Mouse (Mus musculus) limb, embryonic 12.5 days (tissue): ENCODE measurements around the gene Pfdn6. TPM values are rescaled to one million over a fixed set of nuclear protein-coding genes. Genes with fewer than 3 reads are reported as not detected.
A peak's percentile ranks its signal among the peaks of the same experiment; 100 is the strongest.
"Not testable (repeated sequence)": the region's sequence is repeated elsewhere in the genome, so short reads cannot be mapped to it uniquely, and the experiment has no call there.

Experiments used
- ATAC-seq: fragments of 200-750 bp; cut with Nextera tagmentation; 2 replicates; pipeline ENCODE4 v1.8.0; 2017; ENCODE audit warnings: low read depth, moderate TSS enrichment; ENCODE audit not compliant: insufficient number of reproducible peaks, insufficient read depth, low FRiP score, low TSS enrichment
- H3K27ac ChIP-seq: fragments of 300-500 bp; sonication (generic); 2 replicates; pipeline ENCODE4 v1.5.1; 2016; ENCODE audit warnings: mild to moderate bottlenecking, moderate library complexity
- H3K27me3 ChIP-seq: fragments of 300-500 bp; sonication (generic); 2 replicates; pipeline ENCODE4 v1.6.1; 2016; ENCODE audit warnings: mild to moderate bottlenecking, moderate library complexity
- H3K36me3 ChIP-seq: fragments of 300-500 bp; sonication (generic); 2 replicates; pipeline ENCODE4 v1.6.1; 2016; ENCODE audit warnings: mild to moderate bottlenecking, moderate library complexity
- H3K4me1 ChIP-seq: fragments of 300-500 bp; sonication (generic); replicated peaks from 2 replicates; pipeline ENCODE4 v1.6.1; 2016
- H3K4me2 ChIP-seq: fragments of 300-500 bp; sonication (generic); 2 replicates; pipeline ENCODE4 v1.6.1; 2016; ENCODE audit warnings: mild to moderate bottlenecking, moderate library complexity
- H3K4me3 ChIP-seq: fragments of 300-500 bp; sonication (generic); replicated peaks from 2 replicates; pipeline ENCODE4 v1.5.1; 2016; ENCODE audit warnings: mild to moderate bottlenecking
- H3K9ac ChIP-seq: fragments of 300-500 bp; sonication (generic); replicated peaks from 2 replicates; pipeline ENCODE4 v1.6.1; 2016; ENCODE audit warnings: mild to moderate bottlenecking, moderate library complexity
- H3K9me3 ChIP-seq: fragments of 300-500 bp; sonication (generic); 2 replicates; pipeline ENCODE4 v1.6.1; 2016; ENCODE audit warnings: mild to moderate bottlenecking, moderate library complexity
- WGBS: fragments of 180-500 bp; shearing (Covaris S2); methylation state at CpG from one replicate; pipeline ENCODE4 v1.1.7; 2016; 5-methylcytosine and 5-hydroxymethylcytosine counted together
- polyA plus RNA-seq: library from polyadenylated mRNA; unstranded; fragments of >200 nt; fragmentation: Nextera tagmentation; extraction: Ambion mirVana; gene quantifications from 2 replicates; pipeline ENCODE4 v1.2.1, GENCODE M21; 2016

The Pfdn6 gene
- 180 and 186 TPM in 2 replicates for polyA plus RNA-seq

DNA sequence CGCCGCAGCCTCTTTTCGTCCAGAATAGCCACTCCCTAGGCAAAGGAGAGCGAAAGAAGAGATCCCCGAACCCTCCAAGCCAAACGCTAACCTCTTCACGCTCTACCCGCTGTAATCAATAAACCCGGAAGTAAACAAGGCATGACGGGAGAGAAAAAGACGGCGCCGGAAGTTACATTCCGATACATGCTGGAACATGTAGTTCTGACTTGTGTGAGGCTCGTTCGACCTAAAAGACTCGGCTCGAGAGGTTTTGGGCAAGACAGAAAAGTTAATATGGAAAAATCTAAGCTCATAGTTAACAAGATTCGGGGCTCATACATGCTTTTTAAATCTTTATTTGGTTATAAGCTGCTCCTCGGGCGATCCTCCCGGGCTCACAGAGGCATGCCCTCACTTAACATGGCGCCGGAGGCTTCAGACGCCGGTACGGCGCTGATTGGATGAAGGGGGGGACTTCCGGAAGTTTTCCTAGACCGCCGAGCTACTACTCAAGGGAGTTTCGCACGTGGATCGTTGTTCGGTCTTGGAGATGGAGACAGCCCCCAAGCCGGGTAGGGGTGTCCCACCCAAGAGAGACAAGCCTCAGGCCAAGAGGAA lies at the start of gene Pfdn6, which contains the start of gene Wdr46:
TSS of gene Pfdn6 (minus strand) at position 138 of the 600 bp plus-strand sequence.
TSS of gene Wdr46 (plus strand) at position 455 of the 600 bp plus-strand sequence.
- WGBS = under 1% methylated on average over 36 of the region's 36 CpGs

DNA sequence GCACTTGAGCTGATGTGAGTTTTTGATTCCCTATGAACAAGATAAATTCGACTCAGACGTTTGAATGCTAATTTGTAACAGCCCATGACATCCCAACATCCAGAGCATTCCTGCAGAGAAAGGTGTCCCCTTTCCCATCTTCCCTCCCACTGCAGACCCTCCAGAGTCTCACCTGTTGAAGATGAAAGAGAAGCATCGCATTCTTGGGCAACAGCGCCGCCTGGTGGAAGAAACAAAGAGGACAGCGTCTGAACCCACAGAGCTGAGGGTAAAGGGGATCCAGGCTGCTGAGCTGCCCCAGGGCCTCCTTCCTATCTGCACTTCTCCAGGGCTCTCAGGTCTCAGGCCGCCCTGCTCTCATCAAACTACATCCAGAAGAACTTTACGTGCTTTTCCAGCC lies 42.0 kb upstream of the Pfdn6 start:
- 11% methylated on average over 8 of the region's 8 CpGs for WGBS
- not testable (repeated sequence) for H3K27ac ChIP-seq, H3K36me3 ChIP-seq, H3K9ac ChIP-seq, ATAC-seq, H3K9me3 ChIP-seq
- Histone ChIP-seq H3K4me2 (peak overlapping the region; percentile 53), H3K4me3 (peak overlapping the region; percentile 44), H3K27me3 (peaks cover 44% of the 10 kb centered on the region), H3K4me1 (peaks cover 17% of the 10 kb centered on the region)

More for the DNA sequence above, at the start of gene Pfdn6, which contains the start of gene Wdr46:
- peaks cover 67% of the 10 kb centered on the region for H3K36me3 ChIP-seq
- H3K4me2 ChIP-seq = peak within 1 kb of the TSS; percentile 91
- peak within 1 kb of the TSS; percentile 68 for H3K9ac ChIP-seq
- ATAC-seq = peak; percentile 79
- peak within 1 kb of the TSS; percentile 41; the same call in 1 of the 2 replicates for H3K27ac ChIP-seq
- no peaks in the 10 kb centered on the region for H3K9me3 ChIP-seq
- H3K4me3 ChIP-seq = peak within 1 kb of the TSS; percentile 69
- no peaks in the 10 kb centered on the region for H3K27me3 ChIP-seq
- peaks cover 16% of the 10 kb centered on the region for H3K4me1 ChIP-seq

DNA sequence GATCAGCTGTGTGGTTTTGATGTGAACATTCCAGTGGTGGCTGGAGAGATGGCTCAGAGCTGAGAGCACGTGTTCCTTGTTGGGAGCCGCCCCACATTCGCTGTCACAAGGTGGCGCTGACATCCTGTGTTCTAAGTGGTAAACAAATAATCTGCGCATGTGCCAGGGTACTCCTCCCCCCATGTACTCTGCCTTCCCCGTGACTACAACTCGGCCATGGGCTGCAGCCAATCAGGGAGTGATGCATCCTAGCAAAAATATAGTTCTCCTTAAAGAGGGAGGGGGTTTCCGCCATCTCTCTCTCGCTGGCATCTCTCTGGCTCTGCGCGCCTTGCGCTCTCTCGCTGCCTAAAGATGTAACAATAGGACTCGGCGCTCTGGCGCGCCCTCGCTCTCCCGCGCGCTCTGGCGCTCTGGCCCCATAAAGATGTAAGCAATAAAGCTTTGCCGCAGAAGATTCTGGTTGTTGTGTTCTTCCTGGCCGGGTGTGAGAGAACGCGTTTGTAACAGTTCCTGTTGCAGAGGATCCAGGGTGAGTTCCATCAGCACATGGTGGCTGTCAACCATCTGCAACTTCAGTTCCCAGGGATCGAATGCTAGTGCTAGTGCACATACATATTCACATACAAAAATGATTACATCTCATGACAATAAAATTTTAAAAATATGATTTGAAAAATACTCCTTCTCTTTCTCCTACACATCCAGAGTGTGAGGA lies 41.2 kb upstream of the Pfdn6 start:
- not testable (repeated sequence) for H3K9me3 ChIP-seq, H3K36me3 ChIP-seq
- peaks cover 17% of the 10 kb centered on the region for H3K4me1 ChIP-seq
- peak overlapping the region; percentile 53 for H3K4me2 ChIP-seq
- peak overlapping the region; percentile 44 for H3K4me3 ChIP-seq
- under 1% methylated on average over 27 of the region's 27 CpGs for WGBS
- peaks cover 50% of the 10 kb centered on the region for H3K27me3 ChIP-seq
- peak; percentile 89 for ATAC-seq
- peak overlapping the region; percentile 32; the same call in 1 of the 2 replicates for H3K9ac ChIP-seq
- H3K27ac ChIP-seq = peak overlapping the region; percentile 83

DNA sequence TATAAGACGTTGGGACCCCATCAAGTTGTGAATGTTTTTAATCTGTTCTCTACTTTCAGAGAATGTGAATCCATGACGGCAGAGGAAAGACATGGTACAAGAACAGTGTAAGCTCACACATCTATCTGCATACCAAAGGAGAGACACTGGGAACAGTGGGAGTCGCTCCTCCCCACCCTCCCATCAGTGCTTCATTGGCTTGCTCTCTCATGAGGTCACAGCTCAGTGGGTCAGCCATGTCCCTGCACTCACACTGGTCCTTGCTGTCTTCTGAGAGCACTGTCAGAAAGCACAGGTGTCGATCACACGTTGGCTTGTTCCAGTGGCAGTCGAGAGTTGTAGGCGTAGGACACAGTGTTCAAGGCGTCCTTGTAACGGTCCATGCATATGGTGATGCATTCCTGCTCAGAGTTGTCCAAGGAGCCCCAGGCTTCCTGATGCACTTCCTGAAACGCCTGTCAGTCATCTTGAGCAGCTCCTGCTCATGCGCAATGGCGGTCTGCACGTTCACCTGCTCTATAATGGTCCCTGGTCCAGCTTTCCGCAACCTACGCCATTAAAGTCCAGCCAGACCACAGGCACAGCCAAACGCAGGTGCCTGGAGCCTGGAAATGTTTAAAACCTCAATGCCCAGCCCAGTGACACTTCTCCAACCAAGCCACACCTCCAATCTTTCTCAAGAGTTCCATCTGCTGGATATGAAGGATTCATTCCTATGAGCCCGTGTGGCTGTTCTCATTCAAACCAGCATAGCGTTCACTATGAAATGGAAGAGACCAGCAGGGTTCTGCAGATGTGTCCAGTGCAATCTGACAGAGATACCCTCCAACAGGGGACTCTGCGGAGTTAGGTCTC lies 40.3 kb upstream of the Pfdn6 start:
- H3K4me3 ChIP-seq = peak overlapping the region; percentile 44; the same call in 1 of the 2 replicates
- H3K27ac ChIP-seq = no peak overlapping the region
- H3K4me2 ChIP-seq = peak overlapping the region; percentile 53
- H3K9me3 ChIP-seq = no peaks in the 10 kb centered on the region
- ATAC-seq = peak; percentile 30; the same call in 1 of the 2 replicates
- 74% methylated on average over 19 of the region's 19 CpGs for WGBS
- no peaks in the 10 kb centered on the region for H3K36me3 ChIP-seq
- H3K4me1 ChIP-seq = peaks cover 17% of the 10 kb centered on the region
- no peak overlapping the region; the same call in 1 of the 2 replicates for H3K9ac ChIP-seq
- H3K27me3 ChIP-seq = peaks cover 54% of the 10 kb centered on the region

DNA sequence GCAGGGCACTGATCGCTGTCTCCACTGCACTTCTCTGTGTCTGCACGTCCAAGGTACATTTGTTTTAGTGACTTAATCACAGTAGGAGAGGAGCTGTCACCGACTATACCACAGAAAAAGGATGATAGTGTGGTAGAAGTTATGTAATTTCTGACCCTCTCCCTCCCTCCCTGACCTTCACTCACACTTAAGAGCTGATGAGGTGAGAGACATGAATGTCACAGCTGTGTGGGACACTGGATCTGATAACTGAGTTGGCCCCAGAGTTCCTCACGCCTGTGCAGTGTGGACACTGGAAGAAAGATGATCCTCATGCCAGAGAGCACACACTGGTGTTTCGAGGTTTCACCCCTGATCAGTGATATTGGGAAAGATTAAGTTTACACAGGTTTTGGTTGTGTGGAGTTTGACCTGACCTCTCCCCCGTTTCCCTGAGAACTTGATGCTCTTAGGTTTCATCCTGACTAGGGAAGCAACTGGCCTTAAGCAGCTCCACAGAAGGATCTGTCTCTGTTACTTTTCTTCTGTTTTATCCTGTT lies 39.4 kb upstream of the Pfdn6 start:
- Histone ChIP-seq H3K27me3 (peaks cover 61% of the 10 kb centered on the region), H3K9ac (no peak overlapping the region), H3K4me3 (no peak overlapping the region), H3K4me1 (peaks cover 17% of the 10 kb centered on the region), H3K4me2 (no peak overlapping the region), H3K36me3 (no peaks in the 10 kb centered on the region), H3K9me3 (no peaks in the 10 kb centered on the region), H3K27ac (no peak overlapping the region)
- ATAC-seq = no peak
- WGBS = 74% methylated on average over 6 of the region's 6 CpGs

DNA sequence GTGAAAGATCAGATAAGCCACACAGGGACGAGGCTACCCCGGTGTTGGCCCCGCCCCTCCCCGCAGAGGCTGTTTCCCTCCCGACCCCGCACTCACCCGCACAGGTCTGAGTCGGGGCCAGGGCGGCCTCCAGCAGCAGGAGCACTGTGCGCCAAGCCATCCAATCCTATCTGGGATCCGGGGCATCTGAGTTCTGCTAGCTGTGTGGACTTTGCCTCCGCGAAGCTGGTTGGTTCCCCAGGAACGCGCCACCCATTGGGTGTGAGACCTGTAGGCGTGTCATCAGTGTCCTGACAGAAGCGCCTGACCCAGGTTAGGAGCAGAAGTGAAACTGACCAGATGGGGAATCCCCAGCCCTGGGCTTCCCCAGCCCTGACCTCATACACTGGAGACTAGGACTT lies 38.5 kb upstream of the Pfdn6 start:
- ATAC-seq = no peak
- no peaks in the 10 kb centered on the region for H3K9me3 ChIP-seq
- H3K9ac ChIP-seq = peak overlapping the region; percentile 50; the same call in 1 of the 2 replicates
- H3K4me3 ChIP-seq = peak overlapping the region; percentile 39
- WGBS = under 1% methylated on average over 16 of the region's 17 CpGs
- peak overlapping the region; percentile 62 for H3K4me2 ChIP-seq
- peaks cover 17% of the 10 kb centered on the region for H3K4me1 ChIP-seq
- peaks cover 62% of the 10 kb centered on the region for H3K27me3 ChIP-seq
- H3K27ac ChIP-seq = no peak overlapping the region
- no peaks in the 10 kb centered on the region for H3K36me3 ChIP-seq

DNA sequence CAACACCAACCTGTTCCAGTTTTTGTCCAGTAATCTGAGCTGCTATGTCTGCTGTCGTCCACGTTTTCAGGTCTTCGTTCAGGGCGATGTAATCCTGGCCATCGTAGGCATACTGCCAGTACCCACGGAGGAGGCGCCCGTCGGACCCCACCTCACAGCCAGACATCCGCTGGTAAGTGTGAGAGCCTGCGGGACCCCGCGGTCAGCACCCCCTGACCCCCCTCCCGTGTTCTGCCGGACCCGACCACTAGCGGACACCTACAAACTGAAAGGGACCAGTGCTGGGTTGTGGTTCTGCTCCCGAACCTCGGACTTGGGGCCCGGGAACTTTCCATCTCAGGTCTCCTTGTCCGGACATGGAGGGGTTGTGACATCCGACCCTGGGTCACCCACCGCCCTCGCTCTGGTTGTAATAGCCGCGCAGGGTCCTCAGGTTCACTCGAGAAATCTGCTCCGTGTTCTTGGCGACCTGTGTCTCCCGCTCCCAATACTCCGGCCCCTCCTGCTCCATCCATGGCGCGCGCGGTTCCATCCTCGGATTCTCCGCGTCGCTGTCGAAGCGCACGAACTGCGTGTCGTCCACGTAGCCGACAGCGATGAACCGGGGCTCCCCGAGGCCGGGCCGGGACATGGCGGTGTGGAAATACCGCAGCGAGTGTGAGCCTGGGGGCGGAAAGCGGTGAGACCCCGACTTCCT lies 37.9 kb upstream of the Pfdn6 start:
- ATAC-seq = no peak
- no peaks in the 10 kb centered on the region for H3K9me3 ChIP-seq
- peak overlapping the region; percentile 50 for H3K9ac ChIP-seq
- H3K4me3 ChIP-seq = peak overlapping the region; percentile 39
- H3K4me1 ChIP-seq = peaks cover 17% of the 10 kb centered on the region
- H3K4me2 ChIP-seq = peak overlapping the region; percentile 62
- H3K36me3 ChIP-seq = no peaks in the 10 kb centered on the region
- peaks cover 64% of the 10 kb centered on the region for H3K27me3 ChIP-seq
- 2% methylated on average over 57 of the region's 57 CpGs for WGBS
- H3K27ac ChIP-seq = no peak overlapping the region

DNA sequence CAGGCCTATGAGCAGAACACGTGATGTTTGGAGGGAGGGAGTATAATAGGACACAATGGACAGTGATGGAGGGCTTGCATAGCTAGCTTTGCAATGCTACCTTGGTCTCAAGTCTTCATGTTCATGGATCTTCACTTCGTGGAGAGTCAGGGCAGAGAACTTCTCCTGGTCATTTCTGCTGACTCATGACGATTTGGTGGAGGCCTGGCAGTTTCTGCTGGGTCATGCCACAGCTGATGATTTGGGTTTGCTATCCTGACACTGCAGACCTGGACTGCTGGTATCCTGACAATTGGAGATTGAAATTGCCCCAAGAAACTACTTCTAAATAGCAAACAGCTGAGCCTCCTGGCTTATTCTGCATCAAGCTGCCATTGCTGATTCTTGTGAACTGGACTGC lies 33.4 kb upstream of the Pfdn6 start:
- 56% methylated on average over 3 of the region's 3 CpGs for WGBS
- no peak for ATAC-seq
- H3K4me3 ChIP-seq = no peak overlapping the region
- no peak overlapping the region for H3K4me2 ChIP-seq
- H3K27ac ChIP-seq = no peak overlapping the region
- H3K36me3 ChIP-seq = no peaks in the 10 kb centered on the region
- H3K9me3 ChIP-seq = no peaks in the 10 kb centered on the region; the same call in 1 of the 2 replicates
- peaks cover 44% of the 10 kb centered on the region for H3K27me3 ChIP-seq
- 0 out of 2 replicates have a peak, but pooled peaks cover 6% of the 10 kb centered on the region for H3K4me1 ChIP-seq
- H3K9ac ChIP-seq = no peak overlapping the region

DNA sequence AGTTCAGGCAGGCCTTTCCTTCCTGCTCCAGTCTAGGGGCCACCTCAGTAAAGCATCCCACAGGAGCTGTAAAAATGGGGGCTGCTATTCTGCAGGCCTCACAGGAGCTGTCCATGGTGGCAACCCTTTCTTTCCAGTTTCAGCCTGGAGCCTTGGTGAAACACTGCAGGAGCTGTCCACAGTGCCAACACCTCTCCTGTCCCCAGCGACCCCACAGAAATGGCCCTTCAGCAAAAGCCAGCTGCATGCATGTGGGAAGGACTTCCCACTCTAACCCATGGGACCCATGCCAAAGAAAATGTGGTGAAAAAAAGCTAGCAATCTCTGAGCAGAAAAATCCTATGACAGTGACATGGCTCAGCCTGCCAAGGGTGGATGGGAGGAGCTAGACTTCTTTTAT lies 32.5 kb upstream of the Pfdn6 start:
- Histone ChIP-seq H3K9me3 (no peaks in the 10 kb centered on the region; the same call in 1 of the 2 replicates), H3K9ac (no peak overlapping the region), H3K4me2 (no peak overlapping the region), H3K4me3 (no peak overlapping the region), H3K36me3 (no peaks in the 10 kb centered on the region), H3K27ac (no peak overlapping the region), H3K27me3 (peaks cover 35% of the 10 kb centered on the region), H3K4me1 (0 out of 2 replicates have a peak, but pooled peaks cover 3% of the 10 kb centered on the region)
- ATAC-seq = no peak
- WGBS = 20% methylated on average over 1 of the region's 1 CpGs

DNA sequence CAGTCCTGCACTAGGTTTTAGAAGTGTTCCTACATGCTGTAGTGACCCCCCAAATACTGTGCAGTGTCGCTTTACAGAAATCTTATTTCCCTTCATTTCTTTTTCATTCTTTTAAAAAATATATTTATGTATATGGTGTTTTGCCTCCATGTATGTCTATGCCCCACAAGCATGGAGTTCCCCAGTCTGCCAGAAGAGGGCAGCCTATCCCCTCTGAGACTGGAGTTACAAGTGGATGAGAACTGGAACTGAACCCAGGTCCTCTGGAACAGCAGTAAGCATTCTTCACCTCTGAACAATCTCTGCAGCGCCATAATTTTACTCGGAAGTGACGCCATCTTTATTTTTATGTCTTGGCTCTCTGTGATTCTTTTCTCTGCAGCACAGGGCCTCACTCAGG lies 29.3 kb upstream of the Pfdn6 start:
- peaks cover 5% of the 10 kb centered on the region for H3K27me3 ChIP-seq
- 0 out of 2 replicates have a peak, but pooled peaks cover 3% of the 10 kb centered on the region for H3K4me1 ChIP-seq
- H3K27ac ChIP-seq = no peak overlapping the region
- H3K9me3 ChIP-seq = no peaks in the 10 kb centered on the region; the same call in 1 of the 2 replicates
- WGBS = 80% methylated on average over 4 of the region's 4 CpGs
- H3K9ac ChIP-seq = no peak overlapping the region
- no peak for ATAC-seq
- H3K4me3 ChIP-seq = no peak overlapping the region
- no peak overlapping the region for H3K4me2 ChIP-seq
- H3K36me3 ChIP-seq = peaks cover 24% of the 10 kb centered on the region
